Mouse (Mus musculus) left cerebral cortex, adult 2 months (tissue): ENCODE results near the gene Klhl25. TPM values are rescaled to one million over a fixed set of nuclear protein-coding genes. Genes with fewer than 3 reads are reported as not detected.
"Not testable (repeated sequence)": the region's sequence is repeated elsewhere in the genome, so short reads cannot be mapped to it uniquely, and the experiment has no call there.

Experiments used
- DNase-seq, 2 experiments: peaks; one replicate each; pipeline ENCODE4 v3.0.0; 2021 to 2022; ENCODE audit warnings: low spot score in 2 of 2, mixed read lengths in 1 of 2; ENCODE audit errors: extremely low spot score in 1 of 2
- H3K27ac ChIP-seq: fragments of 200-600 bp; 2 replicates; pipeline ENCODE4 v1.8.1; 2022
- H3K4me3 ChIP-seq: fragments of 200-600 bp; 2 replicates; pipeline ENCODE4 v1.8.1; 2022
- CTCF ChIP-seq: fragments of 200-600 bp; IDR thresholded peaks from 2 replicates; pipeline ENCODE4 v1.8.1; 2022; ENCODE audit warnings: antibody characterized with exemption, mild to moderate bottlenecking, moderate library complexity
- intact Hi-C: fragments of 180-260 bp; cut with DNase I; formaldehyde crosslinking; loops from one replicate; pipeline ENCODE4 v1.15.1; 2025
- total RNA-seq, 2 experiments: library from RNA; stranded (reverse); gene quantifications; 2 replicates each; pipeline ENCODE4 v1.2.3; 2021

The Klhl25 gene
- total RNA-seq, 2 experiments from 2014 or later = 7.4 to 9.3 TPM

DNA sequence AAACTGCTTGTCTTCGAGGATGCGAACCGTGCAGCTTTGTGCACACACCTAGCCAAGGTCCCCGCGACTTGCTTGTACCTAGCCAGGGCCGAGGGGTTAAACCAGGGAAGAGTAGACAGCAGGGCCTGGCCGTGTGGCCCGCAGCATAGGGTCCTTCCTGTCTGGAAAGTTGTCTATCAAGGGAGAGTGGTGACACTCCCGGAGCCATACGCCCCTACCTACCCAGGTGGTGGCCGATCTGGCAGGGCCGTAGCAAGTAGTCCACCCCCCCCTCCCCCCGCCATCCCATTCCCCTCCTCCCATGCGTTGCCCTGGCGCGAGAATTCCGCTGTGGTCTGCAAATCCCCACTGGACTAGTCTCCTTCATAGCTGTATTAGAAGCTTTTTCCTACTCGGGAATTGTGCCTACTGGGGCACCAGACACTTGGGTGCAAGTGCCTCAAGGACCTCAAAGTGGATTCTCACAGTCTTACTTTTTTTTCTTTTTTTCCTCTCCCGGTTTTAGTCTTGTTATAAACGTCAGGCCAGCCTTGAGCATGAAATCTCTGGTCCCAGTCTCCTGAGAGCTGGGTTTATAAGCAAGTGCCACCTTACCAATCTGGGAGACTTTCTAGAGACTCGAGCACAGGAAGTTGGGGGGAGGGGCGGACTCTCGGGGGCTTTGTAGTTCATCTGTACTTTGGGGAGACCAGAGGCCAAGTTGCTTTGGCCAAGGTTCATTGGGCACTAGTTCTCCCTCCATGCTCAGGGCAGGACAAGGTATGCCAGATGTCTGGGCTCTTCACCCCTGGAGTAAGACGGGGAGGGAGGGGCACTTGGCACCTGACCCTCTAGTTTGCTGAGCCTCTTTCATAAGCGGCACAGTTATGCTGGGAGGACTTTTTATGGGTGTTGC lies 913 bp downstream of the Klhl25 start:
- Histone ChIP-seq H3K27ac (peak overlapping the region; percentile 74), H3K4me3 (peak overlapping the region; percentile 98)
- no peak for DNase-seq
- intact Hi-C loops = no loop called here
- TF ChIP-seq CTCF = no peak

- DNase-seq, H3K4me3 ChIP-seq, H3K27ac ChIP-seq, intact Hi-C loops: not testable (repeated sequence)
These were observed 2.3 kb downstream of the Klhl25 start for GRCm38 (mm10) chr7:75850396-75850795.

- TF ChIP-seq CTCF = no peak
- DNase-seq = no peak
- intact Hi-C loops = no loop called here
- no peak overlapping the region for H3K4me3 ChIP-seq
- no peak overlapping the region for H3K27ac ChIP-seq
These were observed 3.2 kb downstream of the Klhl25 start for GRCm38 (mm10) chr7:75851290-75851689.

DNA sequence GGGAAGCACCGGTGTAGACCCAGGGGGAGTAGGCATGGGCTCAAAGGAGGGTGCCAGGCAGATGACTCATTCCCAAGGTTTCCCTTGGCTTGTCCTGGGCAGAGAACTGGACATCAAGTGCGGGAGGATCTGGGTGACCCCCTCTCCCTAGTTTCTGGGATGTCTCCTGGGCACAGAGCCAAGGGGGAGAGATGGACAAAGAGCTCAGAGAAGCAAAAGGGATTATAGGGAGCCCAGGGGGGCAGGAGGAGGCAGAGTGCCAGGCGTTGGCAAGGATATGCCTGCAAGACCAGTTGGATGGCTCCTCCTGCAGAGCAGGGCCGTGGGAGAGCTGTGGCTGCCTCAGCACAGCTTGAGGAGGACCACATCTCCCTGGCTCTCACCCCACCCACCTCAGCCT lies 4.3 kb downstream of the Klhl25 start:
- TF ChIP-seq CTCF = no peak
- intact Hi-C loops = no loop called here
- H3K4me3 ChIP-seq = no peak overlapping the region
- H3K27ac ChIP-seq = no peak overlapping the region; the same call in 1 of the 2 replicates
- DNase-seq = peak; percentile 50 to 57

DNA sequence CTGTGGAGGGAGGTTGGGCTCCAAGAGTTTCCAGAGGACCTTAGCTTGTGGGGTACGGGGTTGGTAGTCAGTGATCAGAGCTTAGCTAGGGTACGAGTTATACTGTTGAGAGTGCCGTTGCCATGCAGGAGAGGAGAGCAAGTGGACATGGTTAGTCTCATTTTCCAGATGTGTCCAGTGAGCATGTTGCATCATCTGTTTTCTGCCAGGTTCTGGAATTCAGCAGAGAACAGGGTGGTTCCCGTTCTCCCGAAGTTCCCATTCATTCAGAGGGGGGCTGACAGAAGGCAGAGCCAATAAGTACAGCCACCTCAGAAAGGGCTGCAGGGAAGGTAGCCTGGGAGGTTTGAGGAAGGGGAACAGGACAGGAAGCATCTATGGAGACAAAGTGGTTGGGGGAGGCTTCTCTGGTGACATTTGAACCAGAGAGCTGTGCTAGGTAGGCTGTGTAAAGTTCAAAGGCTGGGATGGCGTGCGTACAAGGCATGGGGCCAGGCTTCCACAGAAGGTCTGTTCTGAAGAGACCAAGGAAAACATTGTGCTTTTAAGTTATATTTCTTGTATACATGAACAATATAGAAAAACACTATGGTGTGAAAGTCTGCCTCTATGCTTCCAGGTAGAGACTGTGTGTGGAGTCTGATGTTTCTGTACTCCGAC lies 5.2 kb downstream of the Klhl25 start:
- H3K4me3 ChIP-seq = no peak overlapping the region
- peak overlapping the region; percentile 45 for H3K27ac ChIP-seq
- no peak for DNase-seq
- intact Hi-C loops = no loop called here
- TF ChIP-seq CTCF = no peak

- DNase-seq = no peak
- Histone ChIP-seq H3K27ac (peak overlapping the region; percentile 9; the same call in 1 of the 2 replicates), H3K4me3 (no peak overlapping the region)
- intact Hi-C loops = no loop called here
- TF ChIP-seq CTCF = no peak
These were observed 6.3 kb downstream of the Klhl25 start for GRCm38 (mm10) chr7:75854231-75854925.

DNA sequence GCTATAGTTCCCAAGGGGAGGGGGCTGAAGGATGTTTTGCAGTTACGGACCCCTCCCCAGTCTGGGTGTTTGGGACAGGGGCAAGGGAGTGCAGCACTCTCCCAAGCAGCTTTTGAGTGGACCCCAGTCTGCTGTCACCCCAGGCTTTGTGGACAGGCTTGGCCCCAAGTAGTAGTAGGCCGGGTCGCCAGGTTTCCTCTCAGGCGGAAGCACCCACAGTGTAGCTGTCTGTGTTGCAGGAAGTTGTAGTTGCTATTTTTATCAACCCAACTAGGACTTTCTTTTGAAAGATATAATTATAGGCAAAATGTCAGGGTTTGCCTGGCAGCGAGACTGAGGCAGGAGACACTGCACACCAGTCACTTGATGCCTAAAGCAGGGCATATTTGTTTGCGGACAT lies 6.9 kb downstream of the Klhl25 start:
- TF ChIP-seq CTCF = no peak
- Histone ChIP-seq H3K27ac (peak overlapping the region; percentile 34; the same call in 1 of the 2 replicates), H3K4me3 (no peak overlapping the region)
- intact Hi-C loops = no loop called here
- DNase-seq = no peak

DNA sequence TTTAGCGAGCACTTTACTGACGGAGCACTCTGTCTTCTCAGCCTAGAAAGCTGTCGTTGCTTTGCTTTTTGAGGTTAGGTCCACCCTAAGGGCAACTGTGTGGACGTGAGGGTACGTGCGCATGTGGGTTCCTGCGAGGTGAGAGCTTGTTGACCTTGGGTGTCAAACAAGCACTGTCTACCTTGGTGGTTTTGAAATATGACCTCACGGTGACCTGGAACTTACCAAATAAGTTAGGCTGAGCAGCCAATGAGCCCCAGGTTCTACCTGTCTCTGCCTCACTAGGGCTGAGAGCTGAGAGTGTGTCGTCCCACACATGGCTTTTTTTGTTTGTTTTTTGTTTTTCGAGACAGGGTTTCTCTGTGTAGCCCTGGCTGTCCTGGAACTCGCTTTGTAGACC lies 8.1 kb downstream of the Klhl25 start:
- Histone ChIP-seq H3K4me3 (no peak overlapping the region), H3K27ac (no peak overlapping the region; the same call in 1 of the 2 replicates)
- no peak for DNase-seq
- intact Hi-C loops = no loop called here
- no peak for TF ChIP-seq CTCF

DNA sequence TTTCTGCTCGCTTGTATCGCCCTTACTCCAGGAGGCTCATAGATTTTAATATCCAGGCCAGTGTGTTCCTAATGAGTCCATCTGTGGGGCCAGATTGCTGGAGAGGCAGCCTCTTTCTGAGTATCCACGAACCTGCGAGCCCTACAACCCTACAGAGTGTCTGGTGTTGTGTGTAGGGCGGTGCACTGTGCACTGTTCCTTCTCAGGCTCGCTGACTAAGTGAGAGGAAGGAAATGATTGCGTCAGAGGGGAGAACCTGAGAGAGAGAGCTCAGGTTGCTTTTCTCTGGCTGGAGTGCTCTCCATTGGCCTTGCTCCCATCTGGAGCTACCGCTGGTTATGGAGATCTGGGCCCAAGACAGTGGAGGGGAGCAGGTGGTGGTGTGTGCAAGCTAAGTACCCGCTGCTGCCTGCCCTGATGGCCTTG lies 11.7 kb downstream of the Klhl25 start:
- H3K4me3 ChIP-seq = no peak overlapping the region
- no peak for TF ChIP-seq CTCF
- DNase-seq = no peak
- no peak overlapping the region for H3K27ac ChIP-seq
- intact Hi-C loops = loop anchor here (5.0 kb wide), 1 partner anchor 97 kb away; no protein-coding TSS in a partner anchor

GRCm38 (mm10) chr7:75861638-75862426 lies 13.7 kb downstream of the Klhl25 start:
- intact Hi-C loops = loop anchor here (5.0 kb wide), 1 partner anchor 100 kb away; no protein-coding TSS in a partner anchor
- H3K4me3 ChIP-seq, H3K27ac ChIP-seq, DNase-seq: not testable (repeated sequence)

GRCm38 (mm10) chr7:75862427-75862781 lies 14.3 kb downstream of the Klhl25 start:
- intact Hi-C loops = loop anchor here (5.0 kb wide), 1 partner anchor 100 kb away; no protein-coding TSS in a partner anchor
- H3K27ac ChIP-seq, DNase-seq, H3K4me3 ChIP-seq: not testable (repeated sequence)

GRCm38 (mm10) chr7:75863248-75863911 lies 15.3 kb downstream of the Klhl25 start:
- DNase-seq, H3K4me3 ChIP-seq, H3K27ac ChIP-seq: not testable (repeated sequence)
- intact Hi-C loops = loop anchor here (5.0 kb wide), 1 partner anchor 101 kb away; no protein-coding TSS in a partner anchor
